Mouse (Mus musculus) myocyte (in vitro differentiated cells): ENCODE results near the gene Cd33.

Experiments used
- CEBPB ChIP-seq: IDR thresholded peaks from 2 replicates; pipeline ENCODE4 v1.6.1; 2011; ENCODE audit warnings: mild to moderate bottlenecking, moderate library complexity; ENCODE audit not compliant: poor library complexity, insufficient read depth, severe bottlenecking
- E2F4 ChIP-seq: IDR thresholded peaks from one replicate; pipeline ENCODE4 v1.6.1; 2011; ENCODE audit warnings: mild to moderate bottlenecking, control low read depth, moderate library complexity; ENCODE audit not compliant: insufficient read depth
- MAX ChIP-seq: IDR thresholded peaks from one replicate; pipeline ENCODE4 v1.6.1; 2011; ENCODE audit warnings: low read depth, mild to moderate bottlenecking, control low read depth
- POLR2A ChIP-seq: IDR thresholded peaks from one replicate; pipeline ENCODE4 v1.6.1; 2011; ENCODE audit warnings: low read depth, mild to moderate bottlenecking, control low read depth, moderate library complexity; ENCODE audit not compliant: insufficient read length
- POLR2AphosphoS2 ChIP-seq: IDR thresholded peaks from one replicate; pipeline ENCODE4 v1.6.1; 2011; ENCODE audit warnings: low read depth, control low read depth; ENCODE audit not compliant: insufficient read length
- TCF12 ChIP-seq: IDR thresholded peaks from one replicate; pipeline ENCODE4 v1.6.1; 2011; ENCODE audit warnings: mild to moderate bottlenecking, control low read depth; ENCODE audit not compliant: poor library complexity, insufficient read depth, severe bottlenecking
- TCF3 ChIP-seq: IDR thresholded peaks from one replicate; pipeline ENCODE4 v1.6.1; 2011; ENCODE audit warnings: low read depth, control low read depth; ENCODE audit not compliant: insufficient read length
- USF1 ChIP-seq: IDR thresholded peaks from one replicate; pipeline ENCODE4 v1.6.1; 2011; ENCODE audit warnings: low read depth, mild to moderate bottlenecking, control low read depth, moderate library complexity

GRCm38 (mm10) chr7:43512519-43512918 lies 31.7 kb downstream of the Cd33 start:
- TF ChIP-seq MAX (no peak), POLR2A (no peak), USF1 (no peak), TCF3 (no peak), TCF12 (no peak), E2F4 (no peak), POLR2AphosphoS2 (no peak), CEBPB (no peak)
